8 mouse cellular contexts compared by ENCODE assay signal in genomic region chr9:121822585-121822991, GRCm38 (mm10). TPM values are rescaled to one million over a fixed set of nuclear protein-coding genes. Genes with fewer than 3 reads are reported as not detected.
DNase-seq lines count a peak whose midpoint lies in the region; ATAC-seq and TF ChIP-seq lines count a peak whose summit lies in the region.

No protein-coding gene starts in this region.

- no peak for TF ChIP-seq CTCF in gastrocnemius, adult 2 months (IDR thresholded peaks at IDR 0.05)
- TF ChIP-seq CTCF in heart, postnatal 0 days (IDR thresholded peaks at IDR 0.05; ENCODE audit: low read depth), result no peak
- no peak for TF ChIP-seq CTCF in lung, postnatal 0 days (IDR thresholded peaks at IDR 0.05)

- H3K9ac ChIP-seq in heart, postnatal 0 days (replicated peaks; ENCODE audit: low read depth, low read length), result no peak overlapping the region
- no peak overlapping the region for H3K9ac ChIP-seq in lung, postnatal 0 days (replicated peaks; ENCODE audit: low read depth)

- peak overlapping the region; percentile 66 for H3K27ac ChIP-seq in gastrocnemius, adult 2 months
- H3K27ac ChIP-seq in heart, postnatal 0 days (ENCODE audit: low read depth), result peak overlapping the region; percentile 47
- H3K27ac ChIP-seq in lung, postnatal 0 days (ENCODE audit: low read length), result no peak overlapping the region

- no peaks in the 10 kb centered on the region; the same call in 1 of the 2 replicates for H3K27me3 ChIP-seq in heart, postnatal 0 days (ENCODE audit: control insufficient read depth, insufficient read depth, low read length)
- H3K27me3 ChIP-seq in lung, postnatal 0 days (replicated peaks; ENCODE audit: insufficient read depth, low read length), result no peaks in the 10 kb centered on the region

- TF ChIP-seq EP300 in heart, postnatal 0 days (IDR thresholded peaks at IDR 0.05; ENCODE audit: low read depth), result no peak
- no peak for TF ChIP-seq EP300 in lung, postnatal 0 days (IDR thresholded peaks at IDR 0.05)

- H3K4me2 ChIP-seq in heart, postnatal 0 days (ENCODE audit: low read depth, low read length), result no peak overlapping the region
- no peak overlapping the region for H3K4me2 ChIP-seq in lung, postnatal 0 days (replicated peaks; ENCODE audit: low read depth, low read length)

- no peak overlapping the region for H3K4me3 ChIP-seq in gastrocnemius, adult 2 months
- no peak overlapping the region for H3K4me3 ChIP-seq in heart, postnatal 0 days (ENCODE audit: low read depth, low read length)
- no peak overlapping the region for H3K4me3 ChIP-seq in lung, postnatal 0 days (ENCODE audit: low read depth, low read length)

- intact Hi-C loops in gastrocnemius, adult 2 months (cut with DNase I), result loop anchor here (2.0 kb wide), 1 partner anchor 30 kb away; the partner anchor contains the start of gene Hhatl

- no peak for DNase-seq in gastrocnemius, adult 2 months
- no peak for DNase-seq in gastrocnemius, adult 8-10 months (ENCODE audit: low spot score in 2 of 2)
- DNase-seq in MN1 (ENCODE audit: low spot score), result peak; percentile 67
- DNase-seq in heart, postnatal 0 days (ENCODE audit: low spot score), result no peak
- DNase-seq in lung, postnatal 0 days (ENCODE audit: low spot score), result peak; percentile 19
- no peak for DNase-seq in embryo, embryonic 9.5 days (ENCODE audit: extremely low spot score)
- no peak for DNase-seq in thymus, adult 18-20 months

- H3K4me1 ChIP-seq in heart, postnatal 0 days (ENCODE audit: control insufficient read depth, insufficient read depth), result peaks cover 10% of the 10 kb centered on the region; the same call in 1 of the 2 replicates
- H3K4me1 ChIP-seq in lung, postnatal 0 days (ENCODE audit: insufficient read depth, low read depth, low read length), result peaks cover 6% of the 10 kb centered on the region; the same call in 1 of the 2 replicates

- 40% methylated on average over 6 of the region's 6 CpGs for WGBS in heart, postnatal 0 days
- WGBS in lung, postnatal 0 days, result 51% methylated on average over 6 of the region's 6 CpGs

- no peaks in the 10 kb centered on the region for H3K9me3 ChIP-seq in heart, postnatal 0 days (replicated peaks; ENCODE audit: control insufficient read depth, low read length)
- H3K9me3 ChIP-seq in lung, postnatal 0 days (ENCODE audit: low read length), result no peaks in the 10 kb centered on the region

- H3K36me3 ChIP-seq in heart, postnatal 0 days (replicated peaks; ENCODE audit: control insufficient read depth, insufficient read depth, low read length), result no peaks in the 10 kb centered on the region
- no peaks in the 10 kb centered on the region for H3K36me3 ChIP-seq in lung, postnatal 0 days (ENCODE audit: insufficient read depth, low read length)

- ATAC-seq in heart, postnatal 0 days (ENCODE audit: insufficient read depth, low read depth), result peak; percentile 54
- ATAC-seq in lung, postnatal 0 days, result peak; percentile 61
- ATAC-seq in inflammation-experienced regulatory T-cells, adult 6 months, result no peak

RNA-seq across cellular contexts. Expression of gene Ccdc13, which starts 16.7 kb away (rescaled TPM):
- under 1 TPM in 1 of 2 experiments, not detected in 1; 0.23 TPM for total RNA-seq in gastrocnemius, adult 2 months (2021)
- under 1 TPM in 1 of 4 experiments, not detected in 3; 0.15 TPM for total RNA-seq in gastrocnemius, adult 8-10 months (2022)
- total RNA-seq in heart, postnatal 0 days (2014; rRNA removed; ENCODE audit: low replicate concordance), result not detected in 2 replicates
- 0.34 and 0.41 TPM in 2 replicates for polyA plus RNA-seq in heart, postnatal 0 days (2015; fragmentation: Nextera tagmentation; extraction: Ambion mirVana)
- 1.8 and 2.0 TPM in 2 replicates for polyA plus RNA-seq in lung, postnatal 0 days (2015; fragmentation: Nextera tagmentation; extraction: Ambion mirVana)
- not detected for polyA plus RNA-seq in inflammation-experienced regulatory T-cells, adult 6 months (2017; shearing (Covaris generic))

RNA-seq across cellular contexts. Expression of gene Hhatl, which starts 30.3 kb away (rescaled TPM):
- total RNA-seq in gastrocnemius, adult 2 months (2021), result 100 to 1,000 TPM; 151 to 153 TPM
- 100 to 1,000 TPM; 129 to 160 (median 141) TPM for total RNA-seq in gastrocnemius, adult 8-10 months (2022)
- total RNA-seq in heart, postnatal 0 days (2014; rRNA removed; ENCODE audit: low replicate concordance), result 62.3 and 75.4 TPM in 2 replicates
- 52.7 and 53.0 TPM in 2 replicates for polyA plus RNA-seq in heart, postnatal 0 days (2015; fragmentation: Nextera tagmentation; extraction: Ambion mirVana)
- polyA plus RNA-seq in lung, postnatal 0 days (2015; fragmentation: Nextera tagmentation; extraction: Ambion mirVana), result 0.73 and 1.0 TPM in 2 replicates
- polyA plus RNA-seq in inflammation-experienced regulatory T-cells, adult 6 months (2017; shearing (Covaris generic)), result not detected

RNA-seq across cellular contexts. Expression of gene Higd1a, which starts 35.6 kb away (rescaled TPM):
- 100 to 1,000 TPM in 1 of 2 experiments, 10 to 100 TPM in 1; 89.1 to 111 TPM for total RNA-seq in gastrocnemius, adult 2 months (2021)
- total RNA-seq in gastrocnemius, adult 8-10 months (2022), result 10 to 100 TPM; 76.7 to 98.3 (median 89.0) TPM
- total RNA-seq in heart, postnatal 0 days (2014; rRNA removed; ENCODE audit: low replicate concordance), result 59.2 and 85.4 TPM in 2 replicates
- polyA plus RNA-seq in heart, postnatal 0 days (2015; fragmentation: Nextera tagmentation; extraction: Ambion mirVana), result 319 and 332 TPM in 2 replicates
- 164 and 206 TPM in 2 replicates for polyA plus RNA-seq in lung, postnatal 0 days (2015; fragmentation: Nextera tagmentation; extraction: Ambion mirVana)
- polyA plus RNA-seq in inflammation-experienced regulatory T-cells, adult 6 months (2017; shearing (Covaris generic)), result 100 to 1,000 TPM; 108 to 167 (median 119) TPM

RNA-seq across cellular contexts. Expression of gene Klhl40, which starts 45.2 kb away (rescaled TPM):
- 100 to 1,000 TPM; 103 to 120 TPM for total RNA-seq in gastrocnemius, adult 2 months (2021)
- 100 to 1,000 TPM; 117 to 138 (median 135) TPM for total RNA-seq in gastrocnemius, adult 8-10 months (2022)
- total RNA-seq in heart, postnatal 0 days (2014; rRNA removed; ENCODE audit: low replicate concordance), result 20.7 and 28.2 TPM in 2 replicates
- polyA plus RNA-seq in heart, postnatal 0 days (2015; fragmentation: Nextera tagmentation; extraction: Ambion mirVana), result 12.6 and 14.5 TPM in 2 replicates
- polyA plus RNA-seq in lung, postnatal 0 days (2015; fragmentation: Nextera tagmentation; extraction: Ambion mirVana), result 0.05 TPM in 1 of 2 replicates, not detected in the other
- not detected for polyA plus RNA-seq in inflammation-experienced regulatory T-cells, adult 6 months (2017; shearing (Covaris generic))

Comparison
In these comparisons a context has a peak if more than half of its experiments do, and no peak if none do; other contexts are left out.
1. DNase-seq: peak in MN1 (single experiment) and lung, postnatal 0 days (single experiment); none in gastrocnemius, adult 2 months (single experiment), gastrocnemius, adult 8-10 months (0 of 2), heart, postnatal 0 days (single experiment), embryo, embryonic 9.5 days (single experiment) and thymus, adult 18-20 months (0 of 2).